Mouse (Mus musculus) liver, postnatal 0 days (tissue): ENCODE results near the gene Cacnb4. TPM values are rescaled to one million over a fixed set of nuclear protein-coding genes. Genes with fewer than 3 reads are reported as not detected.

Experiments used
- ATAC-seq: fragments of 200-750 bp; cut with Nextera tagmentation; 2 replicates; pipeline ENCODE4 v1.8.0; 2017; ENCODE audit warnings: mild to moderate bottlenecking, moderate library complexity
- DNase-seq: peaks from one replicate; pipeline ENCODE4 v3.0.0-alpha.2; 2016
- H3K27ac ChIP-seq: fragments of 300-500 bp; sonication (generic); 2 replicates; pipeline ENCODE4 v1.5.1; 2014; ENCODE audit warnings: antibody characterized with exemption, moderate library complexity, mild to moderate bottlenecking, low read depth
- H3K27me3 ChIP-seq: fragments of 300-500 bp; sonication (generic); 2 replicates; pipeline ENCODE4 v1.6.1; 2014; ENCODE audit warnings: low read length, control low read depth, mixed read lengths; ENCODE audit not compliant: insufficient read depth
- H3K36me3 ChIP-seq: fragments of 300-500 bp; sonication (generic); replicated peaks from 2 replicates; pipeline ENCODE4 v1.6.1; 2014; ENCODE audit warnings: mild to moderate bottlenecking, control low read depth, low read length, moderate library complexity, mixed read lengths; ENCODE audit not compliant: insufficient read depth
- H3K4me1 ChIP-seq: fragments of 300-500 bp; sonication (generic); 2 replicates; pipeline ENCODE4 v1.6.1; 2014; ENCODE audit warnings: antibody characterized with exemption, mild to moderate bottlenecking, control low read depth; ENCODE audit not compliant: insufficient read depth
- H3K4me2 ChIP-seq: fragments of 300-500 bp; sonication (generic); 2 replicates; pipeline ENCODE4 v1.6.1; 2014; ENCODE audit warnings: low read depth, mild to moderate bottlenecking, low read length, moderate library complexity, mixed read lengths
- H3K4me3 ChIP-seq: fragments of 300-500 bp; sonication (generic); 2 replicates; pipeline ENCODE4 v1.5.1; 2014; ENCODE audit warnings: low read depth, low read length
- H3K9ac ChIP-seq: fragments of 300-500 bp; sonication (generic); replicated peaks from 2 replicates; pipeline ENCODE4 v1.6.1; 2014; ENCODE audit warnings: mild to moderate bottlenecking, moderate library complexity
- H3K9me3 ChIP-seq: fragments of 300-500 bp; sonication (generic); 2 replicates; pipeline ENCODE4 v1.6.1; 2016; ENCODE audit warnings: mild to moderate bottlenecking, control low read depth, low read length, mixed read lengths
- CTCF ChIP-seq: sonication (generic); IDR thresholded peaks from 2 replicates; pipeline ENCODE4 v1.5.1; 2016; ENCODE audit warnings: antibody characterized with exemption, low read depth
- EP300 ChIP-seq: IDR thresholded peaks from 2 replicates; pipeline ENCODE4 v1.6.1; 2016; ENCODE audit warnings: antibody characterized with exemption, low read depth, mild to moderate bottlenecking
- WGBS: fragments of 180-500 bp; shearing (Covaris S2); extraction: QIAGEN DNeasy Blood & Tissue Kit; methylation state at CpG from one replicate; pipeline ENCODE4 v1.1.7; 2014; ENCODE audit not compliant: insufficient replicate concordance; 5-methylcytosine and 5-hydroxymethylcytosine counted together
- polyA plus RNA-seq: library from polyadenylated mRNA; unstranded; fragments of >200 nt; fragmentation: Nextera tagmentation; extraction: Ambion mirVana; gene quantifications from 2 replicates; pipeline ENCODE4 v1.2.1, GENCODE M21; 2015

Cacnb4 gene
- polyA plus RNA-seq, 1 experiment from 2014 or later: 0.27 TPM

DNA sequence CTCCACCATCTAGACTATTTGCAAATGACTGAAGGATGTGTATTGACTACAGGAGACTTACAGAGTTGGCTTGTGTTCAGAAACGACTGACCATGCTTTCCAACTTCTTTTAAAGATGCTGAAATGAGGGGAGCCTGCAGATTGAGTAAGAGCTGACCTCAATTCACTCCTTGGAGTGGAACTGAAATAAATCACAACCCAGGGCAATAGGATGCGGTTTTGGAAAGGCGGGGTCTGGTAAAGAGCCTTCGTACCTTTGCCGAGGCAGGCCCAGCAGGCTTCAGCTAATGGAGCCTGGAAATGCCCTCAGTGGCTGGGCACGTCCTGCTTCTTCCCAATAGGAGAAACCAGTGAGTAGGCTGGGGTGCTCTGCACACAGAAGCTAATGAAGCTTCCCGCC lies 147.4 kb downstream of the Cacnb4 start:
- TF ChIP-seq CTCF: no peak
- no peak for TF ChIP-seq EP300
- no peak overlapping the region for H3K4me2 ChIP-seq
- 79% methylated on average over 7 of the region's 7 CpGs for WGBS

DNA sequence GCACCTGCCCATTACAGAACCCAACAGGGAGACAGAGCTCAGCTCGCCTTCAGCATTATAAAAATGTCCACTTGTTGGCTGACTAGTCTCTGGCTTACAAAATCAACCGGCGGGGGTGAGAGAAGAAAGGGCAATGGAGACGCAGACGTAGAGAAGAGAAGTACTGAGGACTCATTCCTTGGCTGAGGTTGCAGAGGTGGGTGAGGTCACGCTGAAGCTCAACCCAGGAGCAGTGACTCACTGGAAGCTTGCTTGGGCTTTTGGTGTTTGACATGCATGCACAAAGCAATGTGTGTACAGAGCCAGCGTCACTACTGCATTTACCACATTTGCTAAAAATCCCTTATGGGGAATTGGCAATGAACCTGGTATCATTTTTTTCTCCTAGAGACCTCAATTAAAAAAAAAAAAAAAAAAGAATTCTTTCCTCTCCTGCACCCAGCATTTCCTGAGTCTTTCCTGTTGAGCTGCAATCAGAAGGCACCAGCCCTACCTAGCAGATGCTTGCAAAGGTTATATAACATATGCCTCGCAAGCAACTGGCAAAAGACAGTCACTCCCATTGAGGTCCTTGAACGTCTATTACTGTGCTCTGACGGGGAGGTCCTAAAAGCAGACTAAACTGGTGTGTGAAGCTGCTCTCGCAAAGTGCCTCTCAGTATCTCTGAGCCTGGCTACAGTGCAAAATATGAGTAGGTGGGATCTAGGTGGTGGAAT lies 150.6 kb downstream of the Cacnb4 start:
- no peak overlapping the region for H3K27ac ChIP-seq
- no peak overlapping the region for H3K4me2 ChIP-seq
- H3K4me3 ChIP-seq: no peak overlapping the region
- no peaks in the 10 kb centered on the region for H3K4me1 ChIP-seq
- H3K9ac ChIP-seq: no peak overlapping the region
- no peaks in the 10 kb centered on the region for H3K27me3 ChIP-seq
- H3K9me3 ChIP-seq: no peaks in the 10 kb centered on the region
- no peak for DNase-seq
- no peaks in the 10 kb centered on the region for H3K36me3 ChIP-seq
- WGBS: 51% methylated on average over 11 of the region's 11 CpGs
- ATAC-seq: no peak
- TF ChIP-seq CTCF (no peak), EP300 (no peak)

More for the DNA sequence above, 147.4 kb downstream of the Cacnb4 start:
- Histone ChIP-seq H3K4me1 (no peaks in the 10 kb centered on the region), H3K27ac (no peak overlapping the region), H3K36me3 (no peaks in the 10 kb centered on the region), H3K4me3 (no peak overlapping the region), H3K9me3 (no peaks in the 10 kb centered on the region), H3K9ac (no peak overlapping the region), H3K27me3 (no peaks in the 10 kb centered on the region)
- ATAC-seq (no peak), DNase-seq (no peak)

DNA sequence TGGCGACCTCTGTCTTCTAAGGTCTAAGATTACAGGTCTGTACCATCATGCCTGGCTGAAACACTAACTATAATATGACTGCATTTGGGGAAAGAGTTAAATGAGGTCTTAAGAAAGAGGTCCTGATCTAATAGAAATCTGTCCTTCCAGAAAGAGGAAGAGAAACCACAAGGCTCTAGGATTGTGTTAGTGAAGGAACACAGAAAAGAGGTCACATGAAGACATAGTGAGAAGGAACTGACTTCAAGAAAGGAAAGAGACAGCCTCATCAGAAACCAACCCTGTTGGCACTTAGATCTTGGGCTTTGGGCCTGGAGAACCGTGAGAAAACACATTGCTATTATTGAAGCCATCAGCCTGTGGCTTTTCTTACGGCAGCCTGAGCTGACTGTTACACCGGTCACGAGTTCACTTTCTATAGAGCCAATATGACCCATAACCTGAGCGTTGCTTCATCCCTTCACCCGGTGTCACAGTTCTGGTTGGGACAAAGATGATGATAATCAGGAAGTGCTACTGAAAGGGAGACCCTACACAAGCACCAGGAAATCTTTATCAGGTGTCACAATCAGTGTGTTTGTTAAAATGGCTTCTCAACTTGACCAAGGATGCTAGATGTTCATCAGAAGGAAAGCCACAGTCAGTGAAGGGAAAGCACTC lies 153.4 kb downstream of the Cacnb4 start:
- Histone ChIP-seq H3K9ac (no peak overlapping the region), H3K27me3 (no peaks in the 10 kb centered on the region), H3K36me3 (no peaks in the 10 kb centered on the region), H3K27ac (no peak overlapping the region), H3K4me1 (no peaks in the 10 kb centered on the region), H3K9me3 (no peaks in the 10 kb centered on the region), H3K4me2 (no peak overlapping the region), H3K4me3 (no peak overlapping the region)
- TF ChIP-seq EP300 (no peak), CTCF (no peak)
- ATAC-seq (peak; percentile 38; the same call in 1 of the 2 replicates), DNase-seq (no peak)
- 73% methylated on average over 7 of the region's 7 CpGs for WGBS

DNA sequence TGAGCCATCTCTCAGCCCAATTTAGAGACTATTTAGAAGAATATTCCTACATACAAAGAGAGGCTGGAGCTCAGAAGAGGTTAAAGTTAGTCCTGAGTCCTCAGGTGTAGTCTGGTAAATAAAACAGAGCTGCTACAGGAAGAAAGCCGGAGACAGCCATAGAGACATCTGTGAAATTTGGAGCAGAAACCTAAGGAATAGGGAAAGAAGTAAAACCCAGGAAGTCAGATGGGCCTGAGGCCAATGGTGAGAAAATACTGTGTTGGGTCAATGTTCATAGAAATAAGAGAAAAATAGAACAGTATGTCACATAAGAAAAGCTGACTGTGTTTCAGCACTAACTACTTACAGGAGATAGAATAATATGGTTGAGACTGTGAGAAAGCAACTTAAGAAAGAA lies 155.6 kb downstream of the Cacnb4 start:
- no peaks in the 10 kb centered on the region for H3K27me3 ChIP-seq
- no peaks in the 10 kb centered on the region for H3K9me3 ChIP-seq
- H3K4me3 ChIP-seq: no peak overlapping the region
- WGBS: 74% methylated on average over 1 of the region's 1 CpGs
- no peak for ATAC-seq
- TF ChIP-seq CTCF (no peak), EP300 (no peak)
- H3K9ac ChIP-seq: no peak overlapping the region
- no peaks in the 10 kb centered on the region for H3K36me3 ChIP-seq
- no peak overlapping the region for H3K27ac ChIP-seq
- H3K4me2 ChIP-seq: no peak overlapping the region
- no peaks in the 10 kb centered on the region for H3K4me1 ChIP-seq
- no peak for DNase-seq

DNA sequence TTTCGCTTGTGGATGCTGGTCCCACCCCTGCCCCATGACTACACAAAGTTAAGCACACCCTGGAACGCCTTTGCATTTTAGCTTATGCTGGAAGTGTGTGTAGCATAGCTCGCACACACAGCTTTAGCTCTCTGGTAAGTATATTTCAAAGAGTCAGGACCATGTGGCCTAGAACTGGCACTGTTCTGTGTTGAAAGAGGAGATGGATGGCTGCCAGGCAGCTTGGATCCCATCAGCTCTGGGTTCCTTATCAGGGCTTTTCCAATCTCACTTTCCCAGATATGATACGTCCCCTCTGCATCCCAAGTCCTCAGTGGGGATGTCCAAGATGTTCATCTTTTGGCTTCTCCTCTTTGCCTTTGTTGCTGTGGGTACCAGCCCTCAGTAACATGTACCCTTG lies 157.9 kb downstream of the Cacnb4 start:
- DNase-seq: no peak

DNA sequence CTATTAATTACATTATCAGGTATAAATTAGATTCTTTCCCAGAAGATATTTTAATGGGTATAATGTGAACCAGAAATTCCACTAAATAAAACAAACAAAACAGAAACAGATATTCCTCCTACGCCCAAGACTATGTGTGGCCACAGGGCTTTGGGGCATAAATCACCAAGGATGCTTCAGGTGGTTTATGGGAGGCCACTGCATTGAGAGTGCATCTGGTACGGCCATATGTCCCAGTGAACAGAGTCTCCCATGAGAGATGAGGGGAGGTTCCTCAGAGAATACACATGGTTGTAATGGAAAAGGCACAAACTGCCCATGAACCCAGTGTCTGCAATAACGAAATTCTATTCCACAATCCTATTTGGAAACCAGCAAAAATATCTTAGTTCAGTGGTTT lies 160.1 kb downstream of the Cacnb4 start:
- no peak overlapping the region for H3K9ac ChIP-seq
- H3K27ac ChIP-seq: no peak overlapping the region
- WGBS: 70% methylated on average over 3 of the region's 3 CpGs
- ATAC-seq: no peak
- H3K9me3 ChIP-seq: no peaks in the 10 kb centered on the region
- no peaks in the 10 kb centered on the region for H3K36me3 ChIP-seq
- H3K4me3 ChIP-seq: no peak overlapping the region
- no peaks in the 10 kb centered on the region for H3K27me3 ChIP-seq
- no peaks in the 10 kb centered on the region for H3K4me1 ChIP-seq
- H3K4me2 ChIP-seq: no peak overlapping the region
- no peak for TF ChIP-seq EP300
- no peak for DNase-seq

More for the DNA sequence above, 157.9 kb downstream of the Cacnb4 start:
- H3K9ac ChIP-seq: no peak overlapping the region
- no peak overlapping the region for H3K27ac ChIP-seq
- H3K27me3 ChIP-seq: no peaks in the 10 kb centered on the region
- no peak for ATAC-seq
- no peak overlapping the region for H3K4me2 ChIP-seq
- H3K36me3 ChIP-seq: no peaks in the 10 kb centered on the region
- H3K4me1 ChIP-seq: no peaks in the 10 kb centered on the region
- H3K4me3 ChIP-seq: no peak overlapping the region
- H3K9me3 ChIP-seq: no peaks in the 10 kb centered on the region
- TF ChIP-seq EP300 (no peak), CTCF (no peak)
- WGBS: 75% methylated on average over 4 of the region's 4 CpGs
